Mouse (Mus musculus): Measurements from ENCODE around the gene Dph2.

GRCm38 (mm10) chr4:117849063-117849462 lies 42.8 kb downstream of the Dph2 start:
- TF ChIP-seq CTCF (IDR thresholded peaks at IDR 0.05; ENCODE audit: borderline replicate concordance, insufficient read depth, low read depth, low read length) (no peak), POLR2A (IDR thresholded peaks at IDR 0.05; ENCODE audit: borderline replicate concordance, insufficient read depth, low read length) (no peak)
